Mouse (Mus musculus): ENCODE results near the gene Fam104a.

DNA sequence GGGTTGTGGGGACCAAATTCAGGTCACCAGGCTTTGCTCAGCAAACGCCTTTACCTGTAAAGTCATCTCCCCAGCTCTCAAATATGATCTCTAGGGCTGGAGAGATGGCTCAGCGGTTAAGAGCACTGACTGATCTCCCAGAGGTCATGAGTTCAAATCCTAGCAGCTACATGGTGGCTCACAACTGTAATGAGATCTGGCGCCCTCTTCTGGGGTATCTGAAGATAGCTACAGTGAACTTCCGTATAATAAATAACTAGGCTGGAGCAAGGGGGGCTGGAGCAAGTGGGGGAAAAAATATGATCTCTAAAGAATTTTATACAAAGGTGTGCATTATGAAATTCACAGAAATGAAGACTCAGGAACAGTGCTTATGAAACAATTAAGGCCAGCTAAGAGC, 56.2 kb downstream of the Fam104a start:
- no peak for TF ChIP-seq NRF1 (IDR thresholded peaks at IDR 0.05; ENCODE audit: insufficient read depth, low read depth, low read length, poor library complexity, severe bottlenecking)
- TF ChIP-seq POLR2A (IDR thresholded peaks at IDR 0.05; ENCODE audit: control insufficient read depth in 1 of 2, insufficient read depth in 1 of 2, low read depth in 1 of 2, low read length in 2 of 2, poor library complexity in 1 of 2): no peak

Data from MEL (cell line).